Mouse (Mus musculus) limb, embryonic 14.5 days (tissue): ENCODE results near the gene Cnfn. TPM values are rescaled to one million over a fixed set of nuclear protein-coding genes. Genes with fewer than 3 reads are reported as not detected.
"Not testable (repeated sequence)": the region's sequence is repeated elsewhere in the genome, so short reads cannot be mapped to it uniquely, and the experiment has no call there.

Experiments
- ATAC-seq: fragments of 200-750 bp; cut with Nextera tagmentation; 2 replicates; pipeline ENCODE4 v1.8.0; 2017; ENCODE audit warnings: low read depth, moderate number of reproducible peaks, moderate TSS enrichment; ENCODE audit not compliant: low FRiP score
- DNase-seq: peaks from one replicate; pipeline ENCODE4 v3.0.0-alpha.2; 2015; ENCODE audit warnings: low spot score
- H3K27ac ChIP-seq: fragments of 300-500 bp; sonication (generic); replicated peaks from 2 replicates; pipeline ENCODE4 v1.5.1; 2014; ENCODE audit warnings: low read depth, mild to moderate bottlenecking, low read length, moderate library complexity, mixed read lengths
- H3K27me3 ChIP-seq: fragments of 300-500 bp; sonication (generic); 2 replicates; pipeline ENCODE4 v1.6.1; 2014; ENCODE audit warnings: low read length, mixed read lengths; ENCODE audit not compliant: control insufficient read depth, insufficient read depth
- H3K36me3 ChIP-seq: fragments of 300-500 bp; sonication (generic); 2 replicates; pipeline ENCODE4 v1.6.1; 2014; ENCODE audit warnings: mild to moderate bottlenecking, low read length, moderate library complexity, mixed read lengths; ENCODE audit not compliant: control insufficient read depth, insufficient read depth
- H3K4me1 ChIP-seq: fragments of 300-500 bp; sonication (generic); 2 replicates; pipeline ENCODE4 v1.6.1; 2014; ENCODE audit warnings: antibody characterized with exemption, low read length, mixed read lengths; ENCODE audit not compliant: control insufficient read depth, insufficient read depth
- H3K4me2 ChIP-seq: fragments of 300-500 bp; sonication (generic); replicated peaks from 2 replicates; pipeline ENCODE4 v1.6.1; 2014; ENCODE audit warnings: low read depth, mild to moderate bottlenecking, low read length, moderate library complexity; ENCODE audit not compliant: severe bottlenecking
- H3K4me3 ChIP-seq: fragments of 300-500 bp; sonication (generic); replicated peaks from 2 replicates; pipeline ENCODE4 v1.5.1; 2014; ENCODE audit warnings: low read length
- H3K9ac ChIP-seq: fragments of 300-500 bp; sonication (generic); 2 replicates; pipeline ENCODE4 v1.6.1; 2014; ENCODE audit warnings: mild to moderate bottlenecking, low read depth, low read length, moderate library complexity; ENCODE audit not compliant: severe bottlenecking
- H3K9me3 ChIP-seq: fragments of 300-500 bp; sonication (generic); 2 replicates; pipeline ENCODE4 v1.6.1; 2016; ENCODE audit warnings: low read length; ENCODE audit not compliant: control insufficient read depth
- POLR2A ChIP-seq: fragments of 200-500 bp; IDR thresholded peaks from 2 replicates; pipeline ENCODE4 v1.8.0; 2012; ENCODE audit warnings: inconsistent platforms, mild to moderate bottlenecking, moderate library complexity, borderline replicate concordance; ENCODE audit not compliant: insufficient read depth, insufficient read length; ENCODE audit errors: extremely low read depth
- WGBS: fragments of 180-500 bp; shearing (Covaris S2); extraction: QIAGEN DNeasy Blood & Tissue Kit; methylation state at CpG from one replicate; pipeline ENCODE4 v1.1.7; 2014; 5-methylcytosine and 5-hydroxymethylcytosine counted together
- polyA plus RNA-seq, 2 experiments: library from polyadenylated mRNA; depleted of rRNA in 1 of 2; stranded (reverse) in 1 of 2; unstranded in 1 of 2; fragments of >200 nt; fragmentation: Nextera tagmentation in 1 of 2; extraction: Ambion mirVana in 1 of 2; gene quantifications; 2 replicates each; pipeline versions ENCODE4 v1.2.1 to v1.2.3; 2012 to 2014

The Cnfn gene
- polyA plus RNA-seq, 2 experiments = 4.5 to 31.8 TPM

DNA sequence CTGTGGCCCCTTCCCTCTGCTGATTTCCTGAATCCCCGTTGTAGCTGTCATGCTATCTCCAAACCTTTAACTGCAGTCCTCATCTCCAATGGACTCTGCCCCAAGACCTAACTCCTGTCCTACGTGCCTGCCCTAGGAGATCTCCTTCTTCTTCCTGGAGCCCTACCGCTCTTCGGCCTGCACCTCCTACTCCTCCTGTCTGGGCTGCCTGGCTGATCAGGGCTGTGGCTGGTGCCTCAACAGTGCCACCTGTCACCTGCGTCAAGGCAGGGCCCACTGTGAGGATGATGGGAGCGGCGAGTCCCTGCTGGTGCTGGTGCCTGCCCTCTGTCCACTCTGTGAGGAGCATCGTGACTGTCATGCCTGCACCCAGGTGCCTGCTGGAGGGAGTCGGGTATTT is 30.2 kb downstream of the Cnfn start:
- H3K27me3 ChIP-seq = no peaks in the 10 kb centered on the region

GRCm38 (mm10) chr7:25334472-25334871 is 35.1 kb downstream of the Cnfn start:
- Histone ChIP-seq H3K4me1 (no peaks in the 10 kb centered on the region), H3K27me3 (no peaks in the 10 kb centered on the region), H3K9me3 (no peaks in the 10 kb centered on the region), H3K4me3 (no peak overlapping the region), H3K4me2 (no peak overlapping the region), H3K9ac (no peak overlapping the region), H3K27ac (no peak overlapping the region), H3K36me3 (peaks cover 69% of the 10 kb centered on the region)
- 83% methylated on average over 12 of the region's 12 CpGs for WGBS
- DNase-seq (no peak), ATAC-seq (no peak)
- TF ChIP-seq POLR2A = no peak

More for the DNA sequence above, 30.2 kb downstream of the Cnfn start:
- H3K27ac ChIP-seq = no peak overlapping the region
- no peak for TF ChIP-seq POLR2A
- no peak for ATAC-seq
- 89% methylated on average over 9 of the region's 9 CpGs for WGBS
- peaks cover 84% of the 10 kb centered on the region for H3K36me3 ChIP-seq
- no peak overlapping the region for H3K4me2 ChIP-seq
- no peak overlapping the region for H3K9ac ChIP-seq
- H3K4me1 ChIP-seq = no peaks in the 10 kb centered on the region
- H3K9me3 ChIP-seq = no peaks in the 10 kb centered on the region
- no peak overlapping the region for H3K4me3 ChIP-seq
- DNase-seq = no peak

GRCm38 (mm10) chr7:25333596-25334307 is 35.8 kb downstream of the Cnfn start:
- ATAC-seq (peak; percentile 49; the same call in 1 of the 2 replicates), DNase-seq (peak; percentile 86)
- TF ChIP-seq POLR2A = no peak
- Histone ChIP-seq H3K4me1 (no peaks in the 10 kb centered on the region), H3K4me3 (no peak overlapping the region), H3K36me3 (peaks cover 65% of the 10 kb centered on the region), H3K27me3 (no peaks in the 10 kb centered on the region), H3K9me3 (no peaks in the 10 kb centered on the region), H3K9ac (no peak overlapping the region), H3K27ac (no peak overlapping the region), H3K4me2 (no peak overlapping the region)
- 42% methylated on average over 16 of the region's 16 CpGs for WGBS

GRCm38 (mm10) chr7:25326233-25326632 is 43.3 kb downstream of the Cnfn start:
- H3K27me3 ChIP-seq = no peaks in the 10 kb centered on the region
- H3K36me3 ChIP-seq = peaks cover 35% of the 10 kb centered on the region
- TF ChIP-seq POLR2A = no peak
- H3K9me3 ChIP-seq = no peaks in the 10 kb centered on the region
- H3K4me3 ChIP-seq = no peak overlapping the region
- H3K4me1 ChIP-seq = peaks cover 8% of the 10 kb centered on the region
- WGBS = 84% methylated on average over 8 of the region's 8 CpGs
- ATAC-seq (no peak), DNase-seq (no peak)
- no peak overlapping the region for H3K9ac ChIP-seq
- H3K27ac ChIP-seq = no peak overlapping the region
- H3K4me2 ChIP-seq = no peak overlapping the region

GRCm38 (mm10) chr7:25325431-25325830 is 44.1 kb downstream of the Cnfn start:
- not testable (repeated sequence) for H3K4me2 ChIP-seq, DNase-seq, H3K9me3 ChIP-seq, H3K4me1 ChIP-seq, H3K4me3 ChIP-seq, H3K27me3 ChIP-seq, H3K27ac ChIP-seq, ATAC-seq, H3K9ac ChIP-seq
- peaks cover 27% of the 10 kb centered on the region for H3K36me3 ChIP-seq
- 91% methylated on average over 6 of the region's 6 CpGs for WGBS
